26 mouse cellular contexts compared by ENCODE assay signal in the genomic region with DNA sequence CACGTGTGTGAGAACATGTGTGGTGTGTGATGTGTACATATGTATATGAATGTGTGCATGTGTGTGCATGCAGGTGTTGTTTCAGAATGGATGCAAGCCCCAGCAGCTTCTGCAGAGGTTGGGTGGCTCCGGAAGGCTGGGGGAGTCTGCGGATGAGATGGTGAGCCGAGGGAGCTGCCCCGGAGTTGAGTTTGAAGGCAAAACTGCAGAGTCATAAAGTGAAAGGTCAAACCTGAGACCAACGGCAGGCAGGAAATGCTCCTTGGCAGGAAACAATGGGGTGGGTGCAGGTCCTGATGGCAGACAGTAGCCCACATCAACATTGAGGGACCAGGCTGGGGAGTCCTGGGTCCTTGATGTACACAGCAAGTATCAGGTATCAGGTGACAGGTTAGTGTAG. TPM values are rescaled to one million over a fixed set of nuclear protein-coding genes. Genes with fewer than 3 reads are reported as not detected.
DNase-seq lines count a peak whose midpoint lies in the region; ATAC-seq lines count a peak whose summit lies in the region.
"Had no signal": no experiment of that assay in that cellular context is flagged by ENCODE, and none has a peak within 500 bp of the region (broad histone marks: within the 10 kb centered on the region; RNA-seq: fewer than 3 reads in every experiment).

No protein-coding gene starts in this region.

- 81% methylated on average over 6 of the region's 6 CpGs for WGBS in forebrain, embryonic 14.5 days
- WGBS in forebrain, embryonic 16.5 days, result 83% methylated on average over 6 of the region's 6 CpGs
- WGBS in midbrain, embryonic 10.5 days, result 75% methylated on average over 6 of the region's 6 CpGs
- WGBS in midbrain, embryonic 11.5 days, result 88% methylated on average over 6 of the region's 6 CpGs

- H3K36me3 ChIP-seq in forebrain, embryonic 14.5 days (ENCODE audit: control insufficient read depth, insufficient read depth, low read length), result no peaks in the 10 kb centered on the region
- H3K36me3 ChIP-seq in forebrain, embryonic 16.5 days (ENCODE audit: control insufficient read depth, insufficient read depth), result no peaks in the 10 kb centered on the region
- no peaks in the 10 kb centered on the region for H3K36me3 ChIP-seq in midbrain, embryonic 10.5 days
- no peaks in the 10 kb centered on the region for H3K36me3 ChIP-seq in midbrain, embryonic 11.5 days (ENCODE audit: control insufficient read depth, insufficient read depth, low read length)
- H3K36me3 ChIP-seq: heart, embryonic 12.5 days; kidney, embryonic 15.5 days; liver, embryonic 13.5 days; neural tube, embryonic 12.5 days; stomach, embryonic 15.5 days had no signal

- H3K9ac ChIP-seq in forebrain, embryonic 14.5 days (ENCODE audit: low read length), result no peak overlapping the region
- no peak overlapping the region for H3K9ac ChIP-seq in forebrain, embryonic 16.5 days (replicated peaks; ENCODE audit: low read depth, low read length)
- H3K9ac ChIP-seq in midbrain, embryonic 11.5 days (ENCODE audit: low read length), result no peak overlapping the region
- H3K9ac ChIP-seq: forebrain, postnatal 0 days; heart, embryonic 12.5 days; kidney, embryonic 15.5 days; liver, embryonic 13.5 days; neural tube, embryonic 12.5 days; stomach, embryonic 15.5 days had no signal

- no peak overlapping the region for H3K4me2 ChIP-seq in forebrain, embryonic 14.5 days (ENCODE audit: low read length)
- H3K4me2 ChIP-seq in forebrain, embryonic 16.5 days (ENCODE audit: low read length), result no peak overlapping the region
- H3K4me2 ChIP-seq in midbrain, embryonic 11.5 days, result no peak overlapping the region
- H3K4me2 ChIP-seq: heart, embryonic 12.5 days; kidney, embryonic 15.5 days; liver, embryonic 13.5 days; neural tube, embryonic 12.5 days; stomach, embryonic 15.5 days had no signal

- intact Hi-C loops in gastrocnemius, postnatal 14 days (cut with DNase I; ENCODE audit: low total_unique reads), result no loop called here

- H3K9me3 ChIP-seq in forebrain, embryonic 14.5 days (replicated peaks; ENCODE audit: control insufficient read depth, low read length), result no peaks in the 10 kb centered on the region
- no peaks in the 10 kb centered on the region for H3K9me3 ChIP-seq in forebrain, embryonic 16.5 days (ENCODE audit: control insufficient read depth, low read length)
- no peaks in the 10 kb centered on the region for H3K9me3 ChIP-seq in midbrain, embryonic 10.5 days (replicated peaks)
- H3K9me3 ChIP-seq in midbrain, embryonic 11.5 days (ENCODE audit: control insufficient read depth, low read length), result no peaks in the 10 kb centered on the region
- H3K9me3 ChIP-seq: heart, embryonic 12.5 days; kidney, embryonic 15.5 days; liver, embryonic 13.5 days; neural tube, embryonic 12.5 days; stomach, embryonic 15.5 days had no signal

- peak overlapping the region; percentile 7; the same call in 1 of the 2 replicates for H3K27ac ChIP-seq in forebrain, embryonic 14.5 days (ENCODE audit: low read depth, low read length)
- H3K27ac ChIP-seq in forebrain, embryonic 16.5 days (ENCODE audit: low read length), result no peak overlapping the region
- H3K27ac ChIP-seq in midbrain, embryonic 10.5 days (replicated peaks), result 0 out of 2 replicates have a peak overlapping the region, but pooled peaks have one; percentile 2
- no peak overlapping the region for H3K27ac ChIP-seq in midbrain, embryonic 11.5 days (ENCODE audit: low read depth, low read length)
- H3K27ac ChIP-seq: kidney, embryonic 15.5 days; liver, embryonic 13.5 days; stomach, embryonic 15.5 days had no signal

- ATAC-seq in forebrain, embryonic 14.5 days, result no peak
- ATAC-seq in forebrain, embryonic 16.5 days, result no peak
- no peak for ATAC-seq in midbrain, embryonic 11.5 days (ENCODE audit: low FRiP score)
- ATAC-seq in common myeloid progenitor, adult 5-6 weeks (replicated peaks; ENCODE audit: low read depth, poor library complexity, severe bottlenecking), result peak; percentile 39; the same call in 1 of the 2 replicates
- ATAC-seq: activated CD4-positive, CD25-positive, alpha-beta regulatory T cell, adult 4 months had no signal

- H3K27me3 ChIP-seq in forebrain, embryonic 14.5 days (replicated peaks; ENCODE audit: control insufficient read depth, insufficient read depth, low read length), result no peaks in the 10 kb centered on the region
- H3K27me3 ChIP-seq in forebrain, embryonic 16.5 days (replicated peaks; ENCODE audit: control insufficient read depth, insufficient read depth, low read length), result no peaks in the 10 kb centered on the region
- H3K27me3 ChIP-seq in midbrain, embryonic 10.5 days (ENCODE audit: low read depth, poor library complexity, severe bottlenecking), result 0 out of 2 replicates have a peak, but pooled peaks cover 6% of the 10 kb centered on the region
- H3K27me3 ChIP-seq in midbrain, embryonic 11.5 days (ENCODE audit: control insufficient read depth, insufficient read depth, low read length), result no peaks in the 10 kb centered on the region
- H3K27me3 ChIP-seq: heart, embryonic 12.5 days; liver, embryonic 13.5 days; neural tube, embryonic 12.5 days; stomach, embryonic 15.5 days had no signal

- DNase-seq in forebrain, embryonic 14.5 days (ENCODE audit: low spot score), result no peak
- DNase-seq in midbrain, embryonic 10.5 days (ENCODE audit: low spot score), result no peak
- no peak for DNase-seq in midbrain, embryonic 11.5 days (ENCODE audit: low spot score, missing footprints)
- DNase-seq in naive thymus-derived CD4-positive, alpha-beta T cell, adult 2 months (ENCODE audit: low read depth), result peak; percentile 17
- no peak for DNase-seq in gastrocnemius, postnatal 14 days
- DNase-seq: adrenal gland, adult 8-10 months; cerebellum, postnatal 36 days; gastrocnemius, postnatal 25 days; heart, adult 18-20 months; heart, postnatal 10 days; kidney, adult 11 months; kidney, postnatal 36 days; liver, embryonic 13.5 days; lung, adult 2 months; lung, postnatal 14 days; thymus, adult 18-20 months; thymus, postnatal 4 days had no signal

- peaks cover 13% of the 10 kb centered on the region for H3K4me1 ChIP-seq in forebrain, embryonic 14.5 days (ENCODE audit: control insufficient read depth, insufficient read depth, low read length)
- peaks cover 24% of the 10 kb centered on the region for H3K4me1 ChIP-seq in forebrain, embryonic 16.5 days (replicated peaks; ENCODE audit: control insufficient read depth, insufficient read depth, low read length)
- H3K4me1 ChIP-seq in midbrain, embryonic 10.5 days, result peaks cover 82% of the 10 kb centered on the region
- peaks cover 29% of the 10 kb centered on the region for H3K4me1 ChIP-seq in midbrain, embryonic 11.5 days (ENCODE audit: control insufficient read depth, insufficient read depth, low read length)
- H3K4me1 ChIP-seq: liver, embryonic 13.5 days; stomach, embryonic 15.5 days had no signal

- no peak overlapping the region for H3K4me3 ChIP-seq in forebrain, embryonic 14.5 days (ENCODE audit: low read depth, low read length)
- H3K4me3 ChIP-seq in forebrain, embryonic 16.5 days (replicated peaks; ENCODE audit: low read length), result no peak overlapping the region
- no peak overlapping the region for H3K4me3 ChIP-seq in midbrain, embryonic 10.5 days
- H3K4me3 ChIP-seq in midbrain, embryonic 11.5 days (ENCODE audit: low read depth, low read length), result no peak overlapping the region
- H3K4me3 ChIP-seq: heart, embryonic 12.5 days; kidney, embryonic 15.5 days; liver, embryonic 13.5 days; neural tube, embryonic 12.5 days; stomach, embryonic 15.5 days had no signal

RNA-seq across cellular contexts. Expression of gene Wscd2, which starts 15.9 kb away (rescaled TPM):
- polyA plus RNA-seq in forebrain, embryonic 14.5 days (2014; fragmentation: Nextera tagmentation; extraction: Ambion mirVana), result 3.4 and 5.3 TPM in 2 replicates
- 6.6 and 11.3 TPM in 2 replicates for polyA plus RNA-seq in forebrain, embryonic 16.5 days (2015; fragmentation: Nextera tagmentation; extraction: Ambion mirVana)
- polyA plus RNA-seq in midbrain, embryonic 10.5 days (2016; fragmentation: Nextera tagmentation; extraction: Ambion mirVana), result 9.2 and 11.8 TPM in 2 replicates
- 8.0 and 9.1 TPM in 2 replicates for polyA plus RNA-seq in midbrain, embryonic 11.5 days (2014; fragmentation: Nextera tagmentation; extraction: Ambion mirVana)
- total RNA-seq in common myeloid progenitor, adult 5-6 weeks (2017), result not detected in 2 replicates
- under 1 TPM; 0.44 to 0.72 TPM for total RNA-seq in gastrocnemius, postnatal 14 days (2021)
- total RNA-seq: megakaryocyte-erythroid progenitor cell, adult 5-6 weeks had no signal

Comparison
In these comparisons a context has a peak if more than half of its experiments do, and no peak if none do; other contexts are left out.
1. H3K27ac ChIP-seq: peak in forebrain, embryonic 14.5 days (single experiment) and midbrain, embryonic 10.5 days (single experiment); none in forebrain, embryonic 16.5 days (single experiment) and midbrain, embryonic 11.5 days (single experiment).